Mouse (Mus musculus) hindbrain, embryonic 16.5 days (tissue): ENCODE measurements around the gene Mtmr12. TPM values are rescaled to one million over a fixed set of nuclear protein-coding genes. Genes with fewer than 3 reads are reported as not detected.

ENCODE experiments used
- ATAC-seq: fragments of 200-750 bp; cut with Nextera tagmentation; 2 replicates; pipeline ENCODE4 v1.8.0; 2017; ENCODE audit warnings: moderate TSS enrichment, moderate library complexity
- H3K27ac ChIP-seq: fragments of 300-500 bp; sonication (generic); 2 replicates; pipeline ENCODE4 v1.5.1; 2014; ENCODE audit warnings: low read depth, mild to moderate bottlenecking, control low read depth, low read length, moderate library complexity
- H3K27me3 ChIP-seq: fragments of 300-500 bp; sonication (generic); replicated peaks from 2 replicates; pipeline ENCODE4 v1.6.1; 2014; ENCODE audit warnings: low read length; ENCODE audit not compliant: control insufficient read depth, insufficient read depth
- H3K36me3 ChIP-seq: fragments of 300-500 bp; sonication (generic); 2 replicates; pipeline ENCODE4 v1.6.1; 2014; ENCODE audit warnings: mild to moderate bottlenecking, low read length, moderate library complexity, mixed read lengths; ENCODE audit not compliant: control insufficient read depth, insufficient read depth
- H3K4me1 ChIP-seq: fragments of 300-500 bp; sonication (generic); 2 replicates; pipeline ENCODE4 v1.6.1; 2014; ENCODE audit warnings: low read depth, low read length; ENCODE audit not compliant: control insufficient read depth, insufficient read depth
- H3K4me2 ChIP-seq: fragments of 300-500 bp; sonication (generic); 2 replicates; pipeline ENCODE4 v1.6.1; 2014; ENCODE audit warnings: mild to moderate bottlenecking, low read length, control low read depth, moderate library complexity
- H3K4me3 ChIP-seq: fragments of 300-500 bp; sonication (generic); 2 replicates; pipeline ENCODE4 v1.5.1; 2014; ENCODE audit warnings: mild to moderate bottlenecking, low read length, control low read depth, moderate library complexity
- H3K9ac ChIP-seq: fragments of 300-500 bp; sonication (generic); 2 replicates; pipeline ENCODE4 v1.6.1; 2014; ENCODE audit warnings: low read depth, mild to moderate bottlenecking, control low read depth, low read length, moderate library complexity
- H3K9me3 ChIP-seq: fragments of 300-500 bp; sonication (generic); 2 replicates; pipeline ENCODE4 v1.6.1; 2014; ENCODE audit warnings: mild to moderate bottlenecking, low read length, moderate library complexity; ENCODE audit not compliant: control insufficient read depth
- WGBS: fragments of 180-500 bp; shearing (Covaris S2); extraction: QIAGEN DNeasy Blood & Tissue Kit; methylation state at CpG from one replicate; pipeline ENCODE4 v1.1.7; 2014; 5-methylcytosine and 5-hydroxymethylcytosine counted together
- polyA plus RNA-seq: library from polyadenylated mRNA; unstranded; fragments of >200 nt; fragmentation: Nextera tagmentation; extraction: Ambion mirVana; gene quantifications from 2 replicates; pipeline ENCODE4 v1.2.1, GENCODE M21; 2015

The Mtmr12 gene
- polyA plus RNA-seq, 1 experiment from 2014 or later: 7.1 TPM

DNA sequence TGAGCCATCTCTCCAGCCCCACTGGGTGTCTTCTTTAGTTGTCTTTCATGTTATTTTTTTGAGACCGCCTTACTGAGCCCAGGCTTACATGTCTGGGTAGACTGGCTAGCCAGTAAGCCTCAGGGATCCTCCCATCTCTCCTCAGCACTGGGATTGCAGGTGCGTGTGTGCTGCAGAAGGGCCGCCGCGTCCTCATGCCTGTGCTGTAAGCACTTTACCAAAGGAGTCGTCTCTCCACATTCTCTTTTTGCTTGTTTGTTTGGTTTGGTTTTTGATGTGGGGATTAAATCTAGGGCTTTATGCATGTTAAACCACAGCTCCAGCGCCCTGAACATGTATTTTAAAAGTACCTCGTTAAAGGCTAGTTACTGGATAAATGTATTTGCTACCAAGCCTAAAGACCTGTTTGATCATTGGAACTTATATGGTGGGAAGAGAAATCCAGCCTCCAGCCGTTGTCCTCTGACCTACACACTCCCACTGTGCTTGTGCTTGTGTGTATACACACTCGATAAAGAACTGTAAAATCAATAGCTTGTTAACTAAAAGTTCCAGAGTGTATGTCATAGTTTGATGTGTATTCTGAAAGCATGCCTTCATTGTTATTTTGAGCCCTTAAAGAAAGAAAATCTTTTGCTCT is 24.9 kb downstream of the Mtmr12 start:
- 85% methylated on average over 10 of the region's 10 CpGs for WGBS
- Histone ChIP-seq H3K36me3 (peaks cover 6% of the 10 kb centered on the region; the same call in 1 of the 2 replicates), H3K4me3 (no peak overlapping the region), H3K4me1 (peaks cover 6% of the 10 kb centered on the region; the same call in 1 of the 2 replicates), H3K9me3 (no peaks in the 10 kb centered on the region), H3K27me3 (no peaks in the 10 kb centered on the region), H3K27ac (no peak overlapping the region), H3K4me2 (no peak overlapping the region), H3K9ac (no peak overlapping the region)
- ATAC-seq: no peak

DNA sequence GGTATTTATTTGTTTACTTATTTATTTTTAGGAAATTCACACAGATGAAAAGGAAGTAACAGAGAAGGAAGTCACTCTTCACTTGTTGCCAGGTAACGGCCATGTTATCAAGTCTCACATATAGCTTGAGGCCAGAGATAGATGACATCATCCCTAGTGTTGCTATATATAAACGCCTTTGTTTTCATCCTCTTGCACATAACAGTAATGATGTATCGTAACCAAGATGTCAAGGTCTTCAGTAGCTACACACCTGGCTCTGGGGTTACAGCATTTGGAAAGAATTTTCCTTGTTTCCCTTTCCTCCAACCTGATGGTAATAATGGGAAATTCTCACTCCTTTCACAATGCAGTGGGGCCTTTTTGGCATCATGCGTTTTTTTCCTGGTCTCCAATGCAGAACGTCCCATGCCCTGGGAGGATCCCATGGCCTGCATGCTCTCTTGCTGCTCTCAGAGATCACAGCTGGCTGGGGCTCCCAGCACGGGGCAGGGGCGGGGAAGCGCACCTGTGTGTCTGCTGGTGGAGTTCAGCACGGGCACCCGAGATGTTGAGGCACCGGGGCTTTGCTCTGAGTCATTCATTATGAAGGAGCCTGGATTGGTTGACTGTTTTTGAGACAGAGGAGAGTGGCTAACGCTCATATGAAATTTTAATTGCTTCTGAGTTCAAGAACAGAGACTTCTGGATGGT is 25.6 kb downstream of the Mtmr12 start:
- no peak overlapping the region for H3K27ac ChIP-seq
- peaks cover 6% of the 10 kb centered on the region; the same call in 1 of the 2 replicates for H3K36me3 ChIP-seq
- 63% methylated on average over 12 of the region's 12 CpGs for WGBS
- H3K9ac ChIP-seq: no peak overlapping the region
- H3K9me3 ChIP-seq: no peaks in the 10 kb centered on the region
- no peaks in the 10 kb centered on the region for H3K27me3 ChIP-seq
- 0 out of 2 replicates have a peak, but pooled peaks have one; percentile 21 for ATAC-seq
- no peak overlapping the region for H3K4me3 ChIP-seq
- H3K4me1 ChIP-seq: peaks cover 6% of the 10 kb centered on the region; the same call in 1 of the 2 replicates
- H3K4me2 ChIP-seq: no peak overlapping the region

DNA sequence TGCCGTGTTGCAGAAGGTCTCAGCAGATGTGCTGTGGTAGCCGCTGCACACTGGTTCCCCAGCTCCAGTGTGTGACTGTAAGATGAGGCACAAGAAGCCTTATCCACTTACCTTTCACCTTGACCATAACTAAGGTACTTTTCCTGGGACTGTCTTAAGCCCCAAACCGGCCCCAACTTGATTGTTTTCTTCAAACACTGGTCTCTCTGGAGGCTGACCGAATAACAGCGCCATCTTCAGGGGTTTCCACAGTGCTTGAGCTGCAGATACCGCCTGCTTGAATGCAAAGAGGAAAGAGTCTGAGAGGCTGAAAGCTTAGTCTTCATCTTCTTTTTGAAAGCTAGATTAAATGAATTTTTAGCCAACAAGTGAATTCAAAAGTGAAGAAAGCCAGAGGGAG is 26.6 kb downstream of the Mtmr12 start:
- 85% methylated on average over 6 of the region's 6 CpGs for WGBS
- no peak overlapping the region for H3K4me2 ChIP-seq

DNA sequence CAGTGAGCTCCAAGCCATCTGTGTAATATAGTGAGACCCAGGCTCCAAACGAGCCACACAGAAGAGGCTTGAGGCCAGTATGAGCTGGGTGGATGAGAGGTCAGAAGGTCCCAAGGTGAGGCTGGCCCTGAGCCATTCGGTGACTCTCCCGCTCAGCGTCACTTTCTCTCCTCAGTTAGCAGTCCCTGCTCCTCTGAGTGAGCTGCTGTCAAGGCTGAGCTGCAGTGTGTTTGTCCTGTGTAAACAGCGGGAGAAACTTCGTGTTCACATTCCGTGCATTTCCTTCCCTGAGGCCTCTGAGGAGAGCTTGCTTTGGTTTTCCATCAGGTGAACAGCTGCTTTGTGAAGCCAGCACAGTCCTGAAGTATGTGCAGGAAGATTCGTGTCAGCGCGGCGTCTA is 27.6 kb downstream of the Mtmr12 start:
- peaks cover 10% of the 10 kb centered on the region for H3K36me3 ChIP-seq
- H3K27me3 ChIP-seq: no peaks in the 10 kb centered on the region
- H3K27ac ChIP-seq: no peak overlapping the region; the same call in 1 of the 2 replicates
- WGBS: 81% methylated on average over 11 of the region's 11 CpGs
- H3K9ac ChIP-seq: no peak overlapping the region
- H3K4me2 ChIP-seq: no peak overlapping the region
- no peak for ATAC-seq
- H3K4me1 ChIP-seq: peaks cover 6% of the 10 kb centered on the region; the same call in 1 of the 2 replicates
- H3K4me3 ChIP-seq: no peak overlapping the region
- H3K9me3 ChIP-seq: no peaks in the 10 kb centered on the region

More for the DNA sequence above, 26.6 kb downstream of the Mtmr12 start:
- Histone ChIP-seq H3K36me3 (peaks cover 10% of the 10 kb centered on the region), H3K27me3 (no peaks in the 10 kb centered on the region), H3K4me3 (no peak overlapping the region), H3K9me3 (no peaks in the 10 kb centered on the region), H3K9ac (no peak overlapping the region), H3K4me1 (peaks cover 6% of the 10 kb centered on the region; the same call in 1 of the 2 replicates), H3K27ac (no peak overlapping the region)
- ATAC-seq: no peak

DNA sequence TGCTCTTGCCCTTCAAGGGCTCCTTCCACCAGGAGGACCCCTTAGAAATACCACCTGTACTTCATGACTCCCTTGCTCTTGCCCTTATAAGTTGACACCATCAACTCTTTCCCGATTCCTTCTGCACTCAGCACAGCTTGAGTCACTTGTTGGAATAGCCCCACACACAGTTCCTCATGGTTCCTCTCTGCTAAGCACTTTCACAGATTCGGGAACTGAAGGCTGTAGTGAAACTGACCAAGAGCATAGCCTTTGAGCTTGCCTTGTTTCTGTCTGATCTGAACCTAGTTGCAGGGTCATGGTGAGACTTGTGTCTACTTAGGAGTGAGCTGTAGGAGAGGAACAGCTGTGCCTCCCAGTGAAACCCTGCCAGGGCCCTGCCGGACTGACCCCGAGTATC is 28.2 kb downstream of the Mtmr12 start:
- Histone ChIP-seq H3K27ac (no peak overlapping the region), H3K27me3 (no peaks in the 10 kb centered on the region), H3K36me3 (peaks cover 12% of the 10 kb centered on the region), H3K9me3 (no peaks in the 10 kb centered on the region), H3K4me2 (no peak overlapping the region), H3K9ac (no peak overlapping the region), H3K4me3 (no peak overlapping the region), H3K4me1 (peaks cover 2% of the 10 kb centered on the region; the same call in 1 of the 2 replicates)
- WGBS: 83% methylated on average over 4 of the region's 4 CpGs
- no peak for ATAC-seq

DNA sequence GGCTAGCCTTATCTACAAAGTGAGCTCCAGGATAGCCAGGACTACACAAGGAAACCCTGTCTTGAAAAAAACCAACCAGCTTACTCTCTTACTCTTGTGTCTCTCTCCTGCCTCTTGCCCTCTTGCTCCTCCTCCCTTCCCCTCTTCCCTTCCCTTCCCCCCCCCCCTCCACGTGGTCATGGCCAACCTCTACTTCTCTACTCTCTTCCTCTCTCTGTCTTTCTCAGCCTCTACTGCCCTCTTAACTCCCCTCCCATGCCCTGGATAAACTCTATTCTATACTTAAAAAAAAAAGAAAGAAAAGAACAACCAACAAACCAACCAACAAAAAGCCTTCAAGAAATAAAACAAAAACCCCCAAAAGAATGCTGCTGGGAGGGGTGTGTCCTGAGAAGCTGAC is 30.7 kb downstream of the Mtmr12 start:
- no peak overlapping the region for H3K9ac ChIP-seq
- H3K4me3 ChIP-seq: no peak overlapping the region
- H3K4me1 ChIP-seq: 0 out of 2 replicates have a peak, but pooled peaks cover 2% of the 10 kb centered on the region
- H3K9me3 ChIP-seq: no peaks in the 10 kb centered on the region
- H3K36me3 ChIP-seq: peaks cover 20% of the 10 kb centered on the region
- no peaks in the 10 kb centered on the region for H3K27me3 ChIP-seq
- 50% methylated on average over 1 of the region's 1 CpGs for WGBS
- no peak overlapping the region for H3K4me2 ChIP-seq
- ATAC-seq: no peak
- no peak overlapping the region for H3K27ac ChIP-seq

DNA sequence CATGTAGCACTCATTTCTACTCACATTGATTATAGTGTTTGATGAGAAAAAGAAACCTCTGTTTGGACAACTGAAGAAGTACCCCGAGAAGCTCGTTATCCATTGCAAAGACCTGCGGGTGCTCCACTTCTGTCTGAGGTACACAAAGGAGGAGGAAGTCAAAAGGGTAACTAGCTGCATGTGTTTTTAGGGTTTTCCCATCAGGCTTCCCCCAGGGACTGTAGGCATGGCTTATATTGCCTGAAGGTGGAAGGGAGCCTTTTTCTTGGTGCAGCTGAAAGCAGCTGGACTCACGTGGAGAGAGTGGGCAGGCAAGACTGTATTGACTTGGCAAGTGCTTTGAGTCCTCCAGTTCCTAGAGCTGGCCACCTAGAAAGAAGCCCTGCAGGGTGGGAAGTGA is 31.2 kb downstream of the Mtmr12 start:
- WGBS: 68% methylated on average over 4 of the region's 4 CpGs
- H3K4me3 ChIP-seq: no peak overlapping the region
- H3K9me3 ChIP-seq: no peaks in the 10 kb centered on the region
- H3K4me2 ChIP-seq: no peak overlapping the region
- H3K36me3 ChIP-seq: peaks cover 20% of the 10 kb centered on the region
- H3K9ac ChIP-seq: no peak overlapping the region
- no peak for ATAC-seq
- 0 out of 2 replicates have a peak, but pooled peaks cover 2% of the 10 kb centered on the region for H3K4me1 ChIP-seq
- H3K27ac ChIP-seq: no peak overlapping the region
- no peaks in the 10 kb centered on the region for H3K27me3 ChIP-seq

DNA sequence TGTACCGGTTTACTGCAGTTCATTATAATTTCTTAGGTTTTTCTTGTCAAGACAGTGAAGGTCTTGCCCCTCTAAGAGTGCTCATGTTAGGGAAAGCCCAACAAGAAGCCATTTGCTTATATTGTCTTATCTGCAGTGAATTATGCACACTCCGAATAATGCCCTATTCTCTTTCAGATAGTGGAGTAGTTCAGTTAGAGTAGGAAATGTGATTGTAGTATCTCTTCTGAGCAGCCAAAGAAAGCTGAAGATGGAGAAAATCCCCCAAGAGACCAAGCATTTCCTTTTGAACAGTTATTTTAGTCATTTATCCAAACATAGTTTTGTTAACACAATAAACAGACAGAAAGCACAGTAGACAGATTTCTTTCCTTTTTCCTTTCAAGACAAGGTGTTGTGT is 32.1 kb downstream of the Mtmr12 start:
- H3K4me3 ChIP-seq: no peak overlapping the region
- no peak for ATAC-seq
- 89% methylated on average over 2 of the region's 2 CpGs for WGBS
- no peak overlapping the region for H3K9ac ChIP-seq
- H3K4me1 ChIP-seq: 0 out of 2 replicates have a peak, but pooled peaks cover 2% of the 10 kb centered on the region
- peaks cover 20% of the 10 kb centered on the region for H3K36me3 ChIP-seq
- no peaks in the 10 kb centered on the region for H3K27me3 ChIP-seq
- H3K9me3 ChIP-seq: no peaks in the 10 kb centered on the region
- H3K4me2 ChIP-seq: no peak overlapping the region
- H3K27ac ChIP-seq: no peak overlapping the region

DNA sequence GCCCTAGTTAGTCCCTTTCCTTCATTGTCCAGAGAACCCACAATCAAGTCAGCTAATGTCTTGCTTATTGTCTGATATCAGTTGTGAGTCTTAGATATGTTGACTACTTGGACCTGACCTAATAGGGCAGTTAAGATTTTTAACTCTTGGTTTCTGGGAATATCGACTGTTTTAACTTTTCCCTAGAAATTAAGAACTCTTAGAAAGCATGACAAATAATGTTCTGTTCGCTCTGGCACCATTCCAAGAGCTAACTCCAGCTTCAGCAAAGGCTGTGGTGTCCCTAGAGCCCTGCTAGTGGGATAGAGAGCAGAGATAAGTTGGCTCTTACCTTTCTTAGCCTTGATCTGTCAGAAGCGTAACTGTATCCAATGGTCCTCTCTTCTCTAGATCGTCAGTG is 32.7 kb downstream of the Mtmr12 start:
- no peaks in the 10 kb centered on the region for H3K9me3 ChIP-seq
- 82% methylated on average over 4 of the region's 4 CpGs for WGBS
- no peak overlapping the region for H3K4me3 ChIP-seq
- no peak overlapping the region for H3K9ac ChIP-seq
- H3K4me2 ChIP-seq: no peak overlapping the region
- ATAC-seq: no peak
- 0 out of 2 replicates have a peak, but pooled peaks cover 2% of the 10 kb centered on the region for H3K4me1 ChIP-seq
- no peaks in the 10 kb centered on the region for H3K27me3 ChIP-seq
- H3K27ac ChIP-seq: no peak overlapping the region
- peaks cover 20% of the 10 kb centered on the region for H3K36me3 ChIP-seq
